Mouse (Mus musculus) ES-E14 (cell line): Measurements from ENCODE around the gene Ankrd13d.

Experiments
- MAFK ChIP-seq: IDR thresholded peaks from 2 replicates; pipeline ENCODE4 v1.6.1; 2014; ENCODE audit warnings: mild to moderate bottlenecking, low read depth, low read length, inconsistent platforms; ENCODE audit not compliant: insufficient read depth
- ZC3H11A ChIP-seq: IDR thresholded peaks from 2 replicates; pipeline ENCODE4 v1.6.1; 2012; ENCODE audit warnings: low read depth, mild to moderate bottlenecking, inconsistent platforms, low read length, borderline replicate concordance

DNA sequence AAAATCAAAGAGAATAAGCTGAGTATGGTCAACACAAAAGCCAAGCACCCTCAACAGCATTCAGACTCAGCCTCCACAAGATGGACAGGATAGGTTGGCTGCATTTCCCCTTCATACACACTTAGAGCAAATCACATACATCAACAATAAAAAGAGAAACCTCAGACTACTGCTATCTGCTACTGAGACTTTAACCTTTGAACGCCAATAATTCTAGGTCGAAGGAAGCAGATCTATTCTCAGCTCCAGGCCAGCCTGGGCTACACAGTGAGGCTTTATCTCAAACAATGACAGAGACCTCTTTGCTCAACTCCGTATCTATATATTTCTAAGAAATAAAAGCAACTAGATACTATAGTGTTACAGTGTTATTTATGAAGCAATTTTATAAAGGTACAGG lies 48.3 kb upstream of the Ankrd13d start:
- TF ChIP-seq ZC3H11A (no peak), MAFK (no peak)
